Mouse (Mus musculus): Measurements from ENCODE around the gene Alkal2. TPM values are rescaled to one million over a fixed set of nuclear protein-coding genes. Genes with fewer than 3 reads are reported as not detected.
A peak's percentile ranks its signal among the peaks of the same experiment; 100 is the strongest.

The Alkal2 gene
- 5.5 and 6.3 TPM in 2 replicates for polyA plus RNA-seq (2015; fragmentation: Nextera tagmentation; extraction: Ambion mirVana)

DNA sequence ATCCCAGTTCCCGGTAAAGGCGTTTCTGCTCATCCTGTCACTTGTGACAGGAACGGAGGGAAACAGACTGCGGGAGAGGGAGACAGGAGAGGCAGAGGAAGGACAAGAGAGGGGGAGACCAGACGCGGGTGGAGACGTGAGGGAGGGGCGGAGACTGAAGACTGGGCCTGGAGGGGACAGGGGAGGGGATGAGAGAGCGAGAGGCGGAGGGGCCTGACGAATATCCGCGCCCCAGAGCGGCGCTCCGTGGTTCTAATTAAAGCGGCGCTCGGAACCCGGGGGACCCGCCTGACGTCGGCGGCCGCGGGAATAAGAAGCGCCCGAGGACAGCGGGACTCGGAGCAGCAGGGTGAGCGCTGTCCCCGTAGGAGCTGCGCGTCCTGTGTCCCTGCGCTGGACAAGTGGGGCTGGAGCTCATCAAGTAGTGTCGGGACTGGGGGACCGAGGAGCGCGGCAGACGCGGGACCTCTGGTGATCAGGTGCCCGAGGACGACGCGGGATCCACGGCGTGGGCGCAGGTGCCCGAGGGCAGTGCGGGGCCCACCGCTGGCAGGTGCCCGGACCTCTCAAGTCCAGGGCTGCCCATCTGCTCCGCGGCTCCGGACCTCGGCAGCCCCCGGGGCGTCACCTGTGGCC is at the start of gene Alkal2:
Gene Alkal2 (plus strand): TSS at position 337 of the 636 bp plus-strand sequence.
- 2% methylated on average over 56 of the region's 58 CpGs for WGBS

DNA sequence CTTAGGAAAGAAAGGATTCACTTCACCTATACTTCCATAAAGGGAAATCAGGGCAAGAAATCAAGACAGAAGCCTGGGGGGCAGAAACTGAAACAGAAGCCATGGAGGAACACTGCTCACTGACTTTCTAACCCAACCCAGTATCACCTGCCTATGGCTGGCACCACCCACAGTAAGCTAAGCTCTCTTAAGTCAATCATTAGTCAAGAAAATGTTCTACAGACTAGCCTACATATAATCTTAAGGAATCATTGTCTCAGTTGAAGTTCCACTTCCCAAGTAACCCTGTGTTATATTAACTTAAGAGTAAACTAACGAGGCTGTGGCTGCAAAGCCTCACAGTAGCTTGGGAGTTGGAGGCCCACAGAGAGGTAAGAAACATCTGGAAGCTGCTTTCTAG is 35.6 kb upstream of the Alkal2 start:
- no peak for ATAC-seq (ENCODE audit: insufficient number of reproducible peaks, low FRiP score, low TSS enrichment, low read depth)
- H3K4me1 ChIP-seq = no peaks in the 10 kb centered on the region
- no peak overlapping the region for H3K4me2 ChIP-seq (replicated peaks)
- no peaks in the 10 kb centered on the region for H3K9me3 ChIP-seq (replicated peaks)
- H3K27me3 ChIP-seq = peaks cover 2% of the 10 kb centered on the region; the same call in 1 of the 2 replicates
- H3K27ac ChIP-seq (replicated peaks) = no peak overlapping the region
- WGBS = 39% methylated on average over 1 of the region's 1 CpGs
- H3K4me3 ChIP-seq (replicated peaks) = no peak overlapping the region
- H3K36me3 ChIP-seq = no peaks in the 10 kb centered on the region
- no peak overlapping the region for H3K9ac ChIP-seq

More for the DNA sequence above, at the start of gene Alkal2:
- H3K4me1 ChIP-seq = peaks cover 14% of the 10 kb centered on the region
- ATAC-seq (ENCODE audit: insufficient number of reproducible peaks, low FRiP score, low TSS enrichment, low read depth) = peak; percentile 34; the same call in 1 of the 2 replicates
- peak within 1 kb of the TSS; percentile 23 for H3K9ac ChIP-seq
- no peaks in the 10 kb centered on the region for H3K9me3 ChIP-seq (replicated peaks)
- H3K4me2 ChIP-seq (replicated peaks) = peak within 1 kb of the TSS; percentile 93
- H3K27ac ChIP-seq (replicated peaks) = no peak within 1 kb of the TSS
- peak within 1 kb of the TSS; percentile 49 for H3K4me3 ChIP-seq (replicated peaks)
- no peaks in the 10 kb centered on the region for H3K36me3 ChIP-seq
- peaks cover 53% of the 10 kb centered on the region for H3K27me3 ChIP-seq

- no peak for ATAC-seq (ENCODE audit: insufficient number of reproducible peaks, low FRiP score, low TSS enrichment, low read depth)
- WGBS = 47% methylated on average over 2 of the region's 2 CpGs
Observed at GRCm38 (mm10) chr12:30850902-30851301, 33.2 kb upstream of the Alkal2 start.

DNA sequence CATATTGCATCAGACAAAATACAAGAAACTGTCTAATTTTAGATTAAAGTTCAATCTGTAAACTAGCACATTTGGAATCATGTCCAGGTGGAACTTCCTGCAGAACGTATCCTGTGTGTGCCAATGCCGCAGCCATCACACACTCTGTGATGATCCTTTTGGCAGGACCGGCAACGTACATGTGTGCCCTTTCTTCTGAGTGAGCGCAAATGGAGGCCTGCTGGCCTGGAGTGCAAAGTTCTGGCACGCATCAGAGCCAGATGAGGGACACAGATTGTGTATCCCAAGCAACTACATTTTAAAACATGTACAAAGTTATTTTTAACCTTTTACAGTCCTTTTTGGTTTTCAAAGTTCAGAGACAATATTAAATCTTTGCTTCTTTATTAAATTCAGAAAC is 32.3 kb upstream of the Alkal2 start:
- Histone ChIP-seq H3K4me2 (replicated peaks) (no peak overlapping the region), H3K27ac (replicated peaks) (no peak overlapping the region), H3K9ac (no peak overlapping the region), H3K27me3 (peaks cover 2% of the 10 kb centered on the region; the same call in 1 of the 2 replicates), H3K9me3 (replicated peaks) (no peaks in the 10 kb centered on the region), H3K36me3 (no peaks in the 10 kb centered on the region), H3K4me1 (no peaks in the 10 kb centered on the region), H3K4me3 (replicated peaks) (no peak overlapping the region)
- WGBS = 73% methylated on average over 6 of the region's 6 CpGs
- no peak for ATAC-seq (ENCODE audit: insufficient number of reproducible peaks, low FRiP score, low TSS enrichment, low read depth)

More at GRCm38 (mm10) chr12:30850902-30851301, 33.2 kb upstream of the Alkal2 start:
- Histone ChIP-seq H3K4me3 (replicated peaks) (no peak overlapping the region), H3K9ac (no peak overlapping the region), H3K27me3 (peaks cover 2% of the 10 kb centered on the region; the same call in 1 of the 2 replicates), H3K27ac (replicated peaks) (no peak overlapping the region), H3K4me1 (no peaks in the 10 kb centered on the region), H3K36me3 (no peaks in the 10 kb centered on the region), H3K9me3 (replicated peaks) (no peaks in the 10 kb centered on the region), H3K4me2 (replicated peaks) (no peak overlapping the region)

DNA sequence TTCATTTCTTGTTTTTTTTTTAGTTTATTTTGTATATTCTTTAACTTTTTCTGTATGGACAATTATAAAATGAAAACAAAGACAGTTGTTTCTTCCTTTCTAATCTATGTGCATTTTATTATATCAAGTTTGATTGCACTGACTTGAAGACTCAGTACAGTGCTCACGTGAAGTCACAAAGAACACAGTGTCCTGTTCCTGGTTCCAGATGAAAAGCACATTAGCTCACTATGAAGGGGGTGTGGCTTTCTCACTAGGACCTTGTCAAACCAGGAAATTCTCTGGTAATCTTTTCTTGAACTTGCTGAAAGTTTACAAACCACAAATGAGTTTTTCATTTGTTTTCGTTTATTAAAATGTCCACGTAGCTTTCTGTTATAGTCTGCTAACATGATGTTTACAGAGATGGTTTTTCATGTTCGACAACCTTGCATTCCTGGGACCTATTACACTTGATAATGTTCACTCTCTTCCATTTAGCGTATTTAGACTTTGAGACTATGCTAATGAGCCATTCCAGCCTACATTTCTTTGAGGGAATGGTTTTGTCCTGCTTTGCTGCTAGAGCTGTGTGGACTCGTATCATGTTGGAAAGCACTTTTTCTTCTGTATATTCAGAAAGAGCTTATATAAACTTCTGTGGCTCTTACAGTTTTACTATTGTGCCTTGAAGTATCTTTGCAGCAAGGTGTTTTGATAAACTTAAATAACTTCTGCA is 28.5 kb upstream of the Alkal2 start:
- WGBS = 60% methylated on average over 6 of the region's 6 CpGs
- Histone ChIP-seq H3K27me3 (no peaks in the 10 kb centered on the region), H3K9ac (no peak overlapping the region), H3K36me3 (no peaks in the 10 kb centered on the region), H3K4me3 (replicated peaks) (no peak overlapping the region), H3K9me3 (replicated peaks) (no peaks in the 10 kb centered on the region), H3K4me2 (replicated peaks) (no peak overlapping the region), H3K27ac (replicated peaks) (no peak overlapping the region), H3K4me1 (peaks cover 5% of the 10 kb centered on the region; the same call in 1 of the 2 replicates)
- no peak for ATAC-seq (ENCODE audit: insufficient number of reproducible peaks, low FRiP score, low TSS enrichment, low read depth)

DNA sequence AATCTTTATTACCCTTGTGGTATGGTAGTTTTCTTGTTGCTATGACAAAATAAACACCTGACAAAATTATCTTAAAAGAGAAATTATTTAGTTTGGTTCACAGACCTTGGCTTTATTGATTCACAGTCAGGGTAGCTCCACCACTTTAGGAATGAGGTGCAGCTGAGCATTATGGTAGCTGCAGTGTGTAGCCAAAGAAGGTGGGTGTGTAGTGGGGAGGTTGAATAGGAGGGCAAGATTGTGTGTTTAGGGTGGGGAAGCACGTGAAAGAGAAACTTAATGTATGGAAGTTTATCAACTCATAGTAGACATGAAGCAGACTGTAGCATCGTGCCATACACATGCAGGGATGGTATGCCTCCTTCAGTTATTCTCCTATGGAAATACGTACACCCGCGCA is 27.9 kb upstream of the Alkal2 start:
- Histone ChIP-seq H3K4me3 (replicated peaks) (no peak overlapping the region), H3K36me3 (no peaks in the 10 kb centered on the region), H3K9ac (no peak overlapping the region), H3K4me1 (peaks cover 5% of the 10 kb centered on the region; the same call in 1 of the 2 replicates), H3K9me3 (replicated peaks) (no peaks in the 10 kb centered on the region), H3K4me2 (replicated peaks) (no peak overlapping the region), H3K27me3 (no peaks in the 10 kb centered on the region), H3K27ac (replicated peaks) (no peak overlapping the region)
- ATAC-seq (ENCODE audit: insufficient number of reproducible peaks, low FRiP score, low TSS enrichment, low read depth) = no peak
- 91% methylated on average over 5 of the region's 5 CpGs for WGBS

GRCm38 (mm10) chr12:30864347-30864746 is 19.8 kb upstream of the Alkal2 start:
- 61% methylated on average over 2 of the region's 2 CpGs for WGBS
- Histone ChIP-seq H3K36me3 (no peaks in the 10 kb centered on the region), H3K4me3 (replicated peaks) (no peak overlapping the region), H3K9ac (no peak overlapping the region), H3K4me2 (replicated peaks) (no peak overlapping the region), H3K27ac (replicated peaks) (no peak overlapping the region), H3K9me3 (replicated peaks) (no peaks in the 10 kb centered on the region), H3K27me3 (no peaks in the 10 kb centered on the region), H3K4me1 (peaks cover 7% of the 10 kb centered on the region; the same call in 1 of the 2 replicates)
- ATAC-seq (ENCODE audit: insufficient number of reproducible peaks, low FRiP score, low TSS enrichment, low read depth) = no peak

GRCm38 (mm10) chr12:30865781-30866180 is 18.3 kb upstream of the Alkal2 start:
- ATAC-seq (ENCODE audit: insufficient number of reproducible peaks, low FRiP score, low TSS enrichment, low read depth) = no peak
- Histone ChIP-seq H3K27me3 (no peaks in the 10 kb centered on the region), H3K9ac (no peak overlapping the region), H3K4me1 (peaks cover 7% of the 10 kb centered on the region; the same call in 1 of the 2 replicates), H3K36me3 (no peaks in the 10 kb centered on the region), H3K4me3 (replicated peaks) (no peak overlapping the region), H3K4me2 (replicated peaks) (no peak overlapping the region), H3K9me3 (replicated peaks) (no peaks in the 10 kb centered on the region), H3K27ac (replicated peaks) (no peak overlapping the region)
- WGBS = 33% methylated on average over 4 of the region's 4 CpGs

GRCm38 (mm10) chr12:30879447-30879846 is 4.7 kb upstream of the Alkal2 start:
- Histone ChIP-seq H3K4me3 (replicated peaks) (no peak overlapping the region), H3K4me2 (replicated peaks) (no peak overlapping the region), H3K27ac (replicated peaks) (no peak overlapping the region), H3K9me3 (replicated peaks) (no peaks in the 10 kb centered on the region), H3K4me1 (peaks cover 10% of the 10 kb centered on the region), H3K36me3 (no peaks in the 10 kb centered on the region), H3K9ac (no peak overlapping the region), H3K27me3 (peaks cover 36% of the 10 kb centered on the region)
- no peak for ATAC-seq (ENCODE audit: insufficient number of reproducible peaks, low FRiP score, low TSS enrichment, low read depth)
- WGBS = 66% methylated on average over 6 of the region's 6 CpGs

GRCm38 (mm10) chr12:30883592-30883985 is 533 bp upstream of the Alkal2 start:
- Histone ChIP-seq H3K27ac (replicated peaks) (no peak overlapping the region), H3K4me1 (peaks cover 14% of the 10 kb centered on the region), H3K4me2 (replicated peaks) (peak overlapping the region; percentile 93), H3K27me3 (peaks cover 53% of the 10 kb centered on the region), H3K9ac (no peak overlapping the region), H3K36me3 (no peaks in the 10 kb centered on the region), H3K9me3 (replicated peaks) (no peaks in the 10 kb centered on the region), H3K4me3 (replicated peaks) (peak overlapping the region; percentile 49)
- 20% methylated on average over 4 of the region's 4 CpGs for WGBS
- ATAC-seq (ENCODE audit: insufficient number of reproducible peaks, low FRiP score, low TSS enrichment, low read depth) = no peak

- peak overlapping the region; percentile 93 for H3K4me2 ChIP-seq (replicated peaks)
- ATAC-seq (ENCODE audit: insufficient number of reproducible peaks, low FRiP score, low TSS enrichment, low read depth) = 0 out of 2 replicates have a peak, but pooled peaks have one; percentile 19
- H3K9ac ChIP-seq = peak overlapping the region; percentile 23
- peaks cover 14% of the 10 kb centered on the region for H3K4me1 ChIP-seq
- H3K9me3 ChIP-seq (replicated peaks) = no peaks in the 10 kb centered on the region
- no peak overlapping the region for H3K27ac ChIP-seq (replicated peaks)
- no peaks in the 10 kb centered on the region for H3K36me3 ChIP-seq
- peaks cover 47% of the 10 kb centered on the region for H3K27me3 ChIP-seq
- WGBS = 8% methylated on average over 39 of the region's 39 CpGs
- peak overlapping the region; percentile 49 for H3K4me3 ChIP-seq (replicated peaks)
Observed at GRCm38 (mm10) chr12:30884622-30885230, 604 bp downstream of the Alkal2 start.
